Mouse (Mus musculus): ENCODE data around the gene Babam1.

- no peak for TF ChIP-seq TAL1 (IDR thresholded peaks at IDR 0.05; ENCODE audit: low read length)
- no peak for TF ChIP-seq GATA1 (IDR thresholded peaks at IDR 0.05; ENCODE audit: low read length)
These were observed 15.2 kb upstream of the Babam1 start, which contains the start of gene Nr2f6 for GRCm38 (mm10) chr8:71381421-71381970.

All from erythroblast, embryonic 14.5 days (primary cell).